Mouse (Mus musculus): Measurements from ENCODE around the gene Scgb1b15. TPM values are rescaled to one million over a fixed set of nuclear protein-coding genes. Genes with fewer than 3 reads are reported as not detected.
"Not testable (repeated sequence)": the region's sequence is repeated elsewhere in the genome, so short reads cannot be mapped to it uniquely, and the experiment has no call there.

Gene Scgb1b15
- not detected in 2 replicates for polyA plus RNA-seq (2012; rRNA removed)

DNA sequence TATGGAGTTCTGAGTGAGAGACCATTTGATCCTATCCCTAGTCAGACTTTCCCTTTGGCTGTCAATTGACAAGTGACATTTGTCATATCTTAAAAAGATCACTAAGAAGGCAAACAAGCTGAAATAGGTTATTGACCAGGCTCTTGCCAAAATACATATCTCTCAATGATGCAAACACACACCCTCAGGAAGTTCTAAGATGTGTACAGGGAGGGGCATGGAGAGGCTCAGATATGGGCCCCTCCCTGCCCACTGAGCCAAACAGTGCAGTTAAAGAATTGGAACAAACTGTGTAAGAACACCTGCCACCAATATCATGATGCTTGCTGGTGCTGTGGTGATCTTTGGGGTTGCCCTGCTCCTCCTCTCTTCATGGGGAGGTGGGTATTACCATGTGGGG is at the start of gene Scgb1b15:
TSS of gene Scgb1b15 (plus strand) at position 301 of the 400 bp plus-strand sequence.
- DNase-seq (ENCODE audit: low read depth) = not testable (repeated sequence)

DNA sequence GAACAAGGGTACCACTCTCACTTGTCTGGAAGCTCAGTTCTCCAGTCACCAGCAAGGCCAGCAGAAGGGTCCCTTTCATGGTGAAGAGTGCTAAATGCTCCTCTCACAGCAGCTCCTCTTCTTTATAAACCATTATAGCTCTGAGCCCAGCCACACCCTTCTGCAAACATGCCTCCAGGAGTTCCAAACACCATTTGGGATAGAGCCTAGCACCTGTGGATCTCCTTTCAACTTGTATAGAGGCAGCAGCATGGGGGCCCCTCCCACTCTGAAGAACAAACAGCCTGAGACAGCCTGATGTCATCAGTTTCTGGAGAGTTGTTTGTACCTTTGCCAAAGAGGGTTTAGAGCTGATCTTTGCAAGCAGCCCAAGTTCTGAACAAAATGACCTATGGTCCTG is 6.8 kb upstream of the Scgb1b15 start, which contains the start of gene Scgb2b15:
TSS of gene Scgb2b15 (minus strand) at position 101 of the 400 bp plus-strand sequence.
- not testable (repeated sequence) for DNase-seq (ENCODE audit: low read depth)

Other genes starting within 250 kb of the Scgb1b15 start
- not detected in 2 replicates for gene Scgb2b15, start 6.9 kb upstream of the Scgb1b15 start, polyA plus RNA-seq (2012; rRNA removed)
- not detected in 2 replicates for gene Scgb2b17, start 220.0 kb downstream of the Scgb1b15 start, polyA plus RNA-seq (2012; rRNA removed)
- not detected in 2 replicates for gene Scgb1b17, start 226.9 kb downstream of the Scgb1b15 start, polyA plus RNA-seq (2012; rRNA removed)